Mouse (Mus musculus) kidney, adult 2 months (tissue): ENCODE measurements around the gene Limd1. TPM values are rescaled to one million over a fixed set of nuclear protein-coding genes. Genes with fewer than 3 reads are reported as not detected.
A peak's percentile ranks its signal among the peaks of the same experiment; 100 is the strongest.

Experiments
- DNase-seq: peaks from one replicate; pipeline ENCODE4 v3.0.0; 2021
- H3K27ac ChIP-seq: fragments of 200-500 bp; 2 replicates; pipeline ENCODE4 v1.5.1; 2012; ENCODE audit warnings: low read depth, low read length, control low read depth, inconsistent platforms; ENCODE audit not compliant: insufficient read depth
- H3K27me3 ChIP-seq: fragments of 200-500 bp; replicated peaks from 2 replicates; pipeline ENCODE4 v1.6.1; 2012; ENCODE audit warnings: mild to moderate bottlenecking, moderate library complexity, low read length, inconsistent platforms; ENCODE audit not compliant: control insufficient read depth, insufficient read depth
- H3K36me3 ChIP-seq: fragments of 200-500 bp; 2 replicates; pipeline ENCODE4 v1.6.1; 2012; ENCODE audit warnings: mild to moderate bottlenecking, moderate library complexity, low read length, inconsistent platforms; ENCODE audit not compliant: control insufficient read depth, insufficient read depth
- H3K4me1 ChIP-seq: fragments of 200-500 bp; 2 replicates; pipeline ENCODE4 v1.6.1; 2011; ENCODE audit warnings: low read length; ENCODE audit not compliant: control insufficient read depth, insufficient read depth
- H3K4me3 ChIP-seq: fragments of 200-500 bp; 2 replicates; pipeline ENCODE4 v1.5.1; 2011; ENCODE audit warnings: mild to moderate bottlenecking, low read depth, low read length, control low read depth; ENCODE audit not compliant: insufficient read depth
- CTCF ChIP-seq: fragments of 200-500 bp; conservative IDR thresholded peaks from 2 replicates; pipeline ENCODE4 v1.5.1; 2011; ENCODE audit warnings: low read depth, mild to moderate bottlenecking, control low read depth, low read length, moderate library complexity, mixed read lengths; ENCODE audit not compliant: insufficient read depth, insufficient read length
- POLR2A ChIP-seq: fragments of 200-500 bp; IDR thresholded peaks from one replicate; pipeline ENCODE4 v1.6.1; 2011; ENCODE audit warnings: low read depth, low read length, control low read depth
- WGBS: fragments of 180-500 bp; shearing (Covaris S2); methylation state at CpG from one replicate; pipeline ENCODE4 v1.1.7; 2018; 5-methylcytosine and 5-hydroxymethylcytosine counted together
- polyA plus RNA-seq: library from polyadenylated mRNA; depleted of rRNA; stranded (reverse); fragments of >200 nt; gene quantifications from 2 replicates; pipeline ENCODE4 v1.2.3, GENCODE M21; 2012

The Limd1 gene
- polyA plus RNA-seq, 1 experiment, result 56.9 TPM

GRCm38 (mm10) chr9:123483598-123483997 is 5.1 kb downstream of the Limd1 start:
- no peak overlapping the region for H3K4me3 ChIP-seq
- no peaks in the 10 kb centered on the region for H3K36me3 ChIP-seq
- no peak for DNase-seq
- WGBS, result 88% methylated on average over 1 of the region's 1 CpGs
- peaks cover 17% of the 10 kb centered on the region for H3K4me1 ChIP-seq
- TF ChIP-seq CTCF, result no peak
- no peak for TF ChIP-seq POLR2A
- no peak overlapping the region for H3K27ac ChIP-seq
- no peaks in the 10 kb centered on the region for H3K27me3 ChIP-seq

DNA sequence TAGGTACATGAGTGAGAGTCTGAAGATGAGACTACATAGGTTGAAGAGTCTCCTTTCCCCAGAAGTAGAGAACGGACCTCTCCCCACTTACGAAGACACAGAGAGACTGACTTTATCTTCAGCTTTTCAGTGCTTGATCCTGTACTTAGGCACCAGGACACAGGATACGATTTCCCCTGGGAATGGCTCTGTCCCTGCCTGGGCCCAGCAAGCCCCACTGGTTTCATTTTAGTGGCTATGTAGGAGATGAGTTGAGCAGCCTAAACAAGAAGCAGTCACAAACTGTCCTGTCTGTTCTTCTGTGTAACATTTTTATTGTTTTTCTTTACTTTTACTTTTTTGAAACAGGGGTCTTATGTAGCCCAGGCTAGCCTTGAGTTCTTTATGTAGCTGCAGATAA is 6.3 kb downstream of the Limd1 start:
- no peak overlapping the region for H3K27ac ChIP-seq
- H3K27me3 ChIP-seq, result no peaks in the 10 kb centered on the region
- H3K36me3 ChIP-seq, result no peaks in the 10 kb centered on the region
- no peak for DNase-seq
- WGBS, result 86% methylated on average over 3 of the region's 3 CpGs
- H3K4me1 ChIP-seq, result peaks cover 17% of the 10 kb centered on the region
- H3K4me3 ChIP-seq, result no peak overlapping the region
- TF ChIP-seq POLR2A (no peak), CTCF (no peak)

DNA sequence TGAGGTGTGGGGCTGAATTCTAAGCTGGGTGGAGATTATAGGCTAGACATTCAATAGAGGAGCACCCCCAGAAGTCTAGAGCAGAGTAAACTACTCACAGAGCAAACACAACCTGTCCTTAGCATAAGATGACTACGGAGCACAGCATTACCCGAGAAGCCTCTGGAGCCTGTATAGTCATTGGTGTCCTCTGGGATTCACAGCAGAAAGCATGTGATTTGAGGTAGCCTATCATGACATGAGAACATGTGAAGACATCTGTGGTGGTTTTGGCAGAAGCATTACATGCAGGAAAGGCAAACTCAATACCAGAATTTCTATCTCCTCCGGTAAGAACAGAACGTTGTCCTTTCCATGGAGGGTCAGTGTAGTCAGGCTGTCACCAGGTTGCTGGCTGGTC is 7.1 kb downstream of the Limd1 start:
- H3K4me3 ChIP-seq, result no peak overlapping the region
- peaks cover 14% of the 10 kb centered on the region for H3K4me1 ChIP-seq
- no peak overlapping the region for H3K27ac ChIP-seq
- TF ChIP-seq CTCF (no peak), POLR2A (no peak)
- DNase-seq, result no peak
- no peaks in the 10 kb centered on the region for H3K27me3 ChIP-seq
- H3K36me3 ChIP-seq, result no peaks in the 10 kb centered on the region
- WGBS, result 92% methylated on average over 4 of the region's 4 CpGs

GRCm38 (mm10) chr9:123486635-123487034 is 8.1 kb downstream of the Limd1 start:
- no peak overlapping the region for H3K27ac ChIP-seq
- H3K36me3 ChIP-seq, result no peaks in the 10 kb centered on the region
- H3K4me1 ChIP-seq, result peaks cover 10% of the 10 kb centered on the region
- no peak overlapping the region for H3K4me3 ChIP-seq
- DNase-seq, result no peak
- H3K27me3 ChIP-seq, result no peaks in the 10 kb centered on the region
- no peak for TF ChIP-seq POLR2A
- TF ChIP-seq CTCF, result no peak
- 70% methylated on average over 3 of the region's 3 CpGs for WGBS

DNA sequence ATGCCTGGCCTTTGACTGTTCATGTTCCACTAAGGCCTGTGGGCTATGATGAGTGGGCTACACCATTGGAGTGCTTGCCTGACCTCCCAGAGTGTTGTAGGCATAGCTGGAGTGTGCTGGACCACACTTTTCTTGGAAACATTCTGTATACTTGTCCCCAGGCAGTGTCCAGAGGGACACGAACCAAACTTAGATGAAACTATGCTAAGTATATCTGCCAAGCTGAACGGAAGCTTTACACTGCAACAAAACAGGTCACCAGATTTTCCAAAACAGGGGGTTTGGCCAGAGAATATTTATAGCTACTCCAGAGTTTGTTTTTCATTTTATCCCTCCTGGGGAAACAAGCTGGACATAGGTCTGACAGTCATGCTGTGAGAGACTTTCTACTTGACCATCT is 10.6 kb downstream of the Limd1 start:
- DNase-seq, result peak; percentile 27
- TF ChIP-seq CTCF (no peak), POLR2A (no peak)
- Histone ChIP-seq H3K36me3 (no peaks in the 10 kb centered on the region), H3K4me3 (no peak overlapping the region), H3K27ac (0 out of 2 replicates have a peak overlapping the region, but pooled peaks have one; percentile 9), H3K27me3 (no peaks in the 10 kb centered on the region), H3K4me1 (peaks cover 21% of the 10 kb centered on the region)
- WGBS, result 43% methylated on average over 2 of the region's 2 CpGs

DNA sequence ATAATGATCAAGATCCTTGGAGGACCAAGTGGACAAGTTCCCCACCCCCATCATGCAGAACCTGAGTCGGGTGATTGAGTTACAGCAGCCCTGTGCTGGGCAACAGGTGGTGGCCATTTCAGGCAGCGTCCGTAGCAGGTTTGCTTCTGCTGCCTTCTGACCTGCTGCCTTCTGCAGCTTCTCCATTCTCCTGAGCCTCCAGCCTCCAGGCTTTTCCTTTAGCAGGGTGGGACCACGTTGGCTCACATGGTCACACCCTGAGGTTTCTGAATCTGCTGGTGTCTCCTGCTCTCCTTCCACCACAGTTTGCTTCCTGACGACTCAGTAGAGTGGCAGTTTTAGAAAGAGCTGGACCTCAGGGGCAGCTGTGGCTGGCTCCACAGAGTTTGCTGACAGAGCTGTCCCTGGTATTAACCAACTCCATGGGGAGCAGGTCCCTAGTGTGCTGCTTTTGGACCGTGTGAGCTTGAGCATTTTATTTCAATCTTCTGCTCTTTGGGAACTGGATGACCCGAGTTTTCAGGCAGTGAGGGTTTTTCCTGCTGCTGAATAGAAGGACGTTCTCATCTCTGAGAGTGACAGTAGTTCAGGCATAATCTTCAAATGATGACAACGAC is 11.3 kb downstream of the Limd1 start:
- no peak for DNase-seq
- TF ChIP-seq CTCF (no peak), POLR2A (no peak)
- Histone ChIP-seq H3K27ac (no peak overlapping the region), H3K4me3 (no peak overlapping the region), H3K27me3 (no peaks in the 10 kb centered on the region), H3K36me3 (no peaks in the 10 kb centered on the region), H3K4me1 (peaks cover 21% of the 10 kb centered on the region)
- WGBS, result 34% methylated on average over 9 of the region's 9 CpGs

- H3K27ac ChIP-seq, result no peak overlapping the region
- H3K4me1 ChIP-seq, result peaks cover 21% of the 10 kb centered on the region
- no peak for DNase-seq
- TF ChIP-seq POLR2A, result no peak
- no peak for TF ChIP-seq CTCF
- WGBS, result 68% methylated on average over 5 of the region's 5 CpGs
- no peaks in the 10 kb centered on the region for H3K27me3 ChIP-seq
- H3K4me3 ChIP-seq, result no peak overlapping the region
- H3K36me3 ChIP-seq, result no peaks in the 10 kb centered on the region
Observed at GRCm38 (mm10) chr9:123490930-123491329, 12.4 kb downstream of the Limd1 start.
